Mouse (Mus musculus) hindbrain, embryonic 16.5 days (tissue): ENCODE data around the gene Spata45. TPM values are rescaled to one million over a fixed set of nuclear protein-coding genes. Genes with fewer than 3 reads are reported as not detected.

Experiments used
- ATAC-seq: fragments of 200-750 bp; cut with Nextera tagmentation; 2 replicates; pipeline ENCODE4 v1.8.0; 2017; ENCODE audit warnings: moderate TSS enrichment, moderate library complexity
- H3K27ac ChIP-seq: fragments of 300-500 bp; sonication (generic); 2 replicates; pipeline ENCODE4 v1.5.1; 2014; ENCODE audit warnings: low read depth, mild to moderate bottlenecking, control low read depth, low read length, moderate library complexity
- H3K27me3 ChIP-seq: fragments of 300-500 bp; sonication (generic); replicated peaks from 2 replicates; pipeline ENCODE4 v1.6.1; 2014; ENCODE audit warnings: low read length; ENCODE audit not compliant: control insufficient read depth, insufficient read depth
- H3K36me3 ChIP-seq: fragments of 300-500 bp; sonication (generic); 2 replicates; pipeline ENCODE4 v1.6.1; 2014; ENCODE audit warnings: mild to moderate bottlenecking, low read length, moderate library complexity, mixed read lengths; ENCODE audit not compliant: control insufficient read depth, insufficient read depth
- H3K4me1 ChIP-seq: fragments of 300-500 bp; sonication (generic); 2 replicates; pipeline ENCODE4 v1.6.1; 2014; ENCODE audit warnings: low read depth, low read length; ENCODE audit not compliant: control insufficient read depth, insufficient read depth
- H3K4me2 ChIP-seq: fragments of 300-500 bp; sonication (generic); 2 replicates; pipeline ENCODE4 v1.6.1; 2014; ENCODE audit warnings: mild to moderate bottlenecking, low read length, control low read depth, moderate library complexity
- H3K4me3 ChIP-seq: fragments of 300-500 bp; sonication (generic); 2 replicates; pipeline ENCODE4 v1.5.1; 2014; ENCODE audit warnings: mild to moderate bottlenecking, low read length, control low read depth, moderate library complexity
- H3K9ac ChIP-seq: fragments of 300-500 bp; sonication (generic); 2 replicates; pipeline ENCODE4 v1.6.1; 2014; ENCODE audit warnings: low read depth, mild to moderate bottlenecking, control low read depth, low read length, moderate library complexity
- H3K9me3 ChIP-seq: fragments of 300-500 bp; sonication (generic); 2 replicates; pipeline ENCODE4 v1.6.1; 2014; ENCODE audit warnings: mild to moderate bottlenecking, low read length, moderate library complexity; ENCODE audit not compliant: control insufficient read depth
- whole genome bisulfite sequencing: fragments of 180-500 bp; shearing (Covaris S2); extraction: QIAGEN DNeasy Blood & Tissue Kit; methylation state at CpG from one replicate; pipeline ENCODE4 v1.1.7; 2014; 5-methylcytosine and 5-hydroxymethylcytosine counted together
- polyA plus RNA-seq: library from polyadenylated mRNA; unstranded; fragments of >200 nt; fragmentation: Nextera tagmentation; extraction: Ambion mirVana; gene quantifications from 2 replicates; pipeline ENCODE4 v1.2.1, GENCODE M21; 2015

The Spata45 gene
- polyA plus RNA-seq: not detected in 2 replicates

DNA sequence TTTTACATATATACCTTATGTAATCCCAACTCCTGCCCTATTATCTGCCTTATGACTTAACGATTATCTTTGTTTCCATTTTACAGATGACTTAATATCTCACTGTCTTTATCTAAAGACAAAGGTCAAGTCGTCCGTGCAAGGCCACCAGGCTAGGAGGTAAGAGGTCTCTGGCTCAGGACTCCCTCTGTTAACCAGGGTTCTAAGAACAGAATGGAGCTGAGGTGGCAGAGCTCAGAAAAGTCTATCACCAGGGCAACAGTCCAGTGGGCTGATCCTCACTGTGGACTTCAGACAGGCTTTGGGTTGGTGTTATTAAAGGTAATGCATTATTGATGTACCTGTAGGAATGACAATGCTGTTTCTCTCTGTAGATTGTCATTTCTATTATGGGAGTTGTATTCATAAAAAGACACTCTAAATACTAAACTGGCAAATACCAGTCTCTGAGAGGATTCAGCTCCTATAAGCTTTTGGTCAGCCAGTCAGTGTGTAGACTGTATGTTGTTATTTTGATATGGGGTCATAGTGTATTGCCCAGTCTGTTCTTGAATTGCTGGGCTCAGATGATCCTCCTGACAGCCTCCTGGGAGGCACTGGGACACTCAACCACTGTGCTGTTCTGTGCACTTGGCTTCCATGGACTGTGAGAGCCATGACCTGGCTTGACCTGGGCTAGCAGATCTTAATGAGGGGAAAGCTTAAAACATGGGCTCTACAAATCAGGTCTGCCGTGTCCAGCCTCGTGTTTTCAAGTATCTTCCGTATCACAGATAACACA lies at the start of gene Spata45:
Gene Spata45 (plus strand): TSS at position 86 of the 781 bp plus-strand sequence.
- WGBS: 83% methylated on average over 6 of the region's 6 CpGs

GRCm38 (mm10) chr1:190989437-190990082 lies 46.9 kb upstream of the Spata45 start:
- no peak overlapping the region for H3K4me2 ChIP-seq
- H3K9me3 ChIP-seq: no peaks in the 10 kb centered on the region
- H3K27ac ChIP-seq: no peak overlapping the region
- no peaks in the 10 kb centered on the region for H3K36me3 ChIP-seq
- no peak for ATAC-seq
- 80% methylated on average over 9 of the region's 9 CpGs for WGBS
- H3K9ac ChIP-seq: no peak overlapping the region
- H3K4me3 ChIP-seq: no peak overlapping the region
- H3K27me3 ChIP-seq: no peaks in the 10 kb centered on the region
- H3K4me1 ChIP-seq: no peaks in the 10 kb centered on the region

More for the DNA sequence above, at the start of gene Spata45:
- H3K36me3 ChIP-seq: no peaks in the 10 kb centered on the region
- no peaks in the 10 kb centered on the region for H3K4me1 ChIP-seq
- H3K9ac ChIP-seq: no peak within 1 kb of the TSS
- H3K4me3 ChIP-seq: no peak within 1 kb of the TSS
- no peak within 1 kb of the TSS for H3K27ac ChIP-seq
- H3K27me3 ChIP-seq: no peaks in the 10 kb centered on the region
- no peak within 1 kb of the TSS for H3K4me2 ChIP-seq
- ATAC-seq: no peak
- H3K9me3 ChIP-seq: no peaks in the 10 kb centered on the region

GRCm38 (mm10) chr1:190995548-190995947 lies 40.9 kb upstream of the Spata45 start:
- Histone ChIP-seq H3K9ac (no peak overlapping the region), H3K27me3 (no peaks in the 10 kb centered on the region), H3K4me3 (no peak overlapping the region), H3K4me2 (no peak overlapping the region), H3K4me1 (no peaks in the 10 kb centered on the region), H3K36me3 (no peaks in the 10 kb centered on the region), H3K9me3 (peaks cover 4% of the 10 kb centered on the region; the same call in 1 of the 2 replicates), H3K27ac (no peak overlapping the region)
- peak; percentile 73 for ATAC-seq
- 38% methylated on average over 7 of the region's 7 CpGs for WGBS

DNA sequence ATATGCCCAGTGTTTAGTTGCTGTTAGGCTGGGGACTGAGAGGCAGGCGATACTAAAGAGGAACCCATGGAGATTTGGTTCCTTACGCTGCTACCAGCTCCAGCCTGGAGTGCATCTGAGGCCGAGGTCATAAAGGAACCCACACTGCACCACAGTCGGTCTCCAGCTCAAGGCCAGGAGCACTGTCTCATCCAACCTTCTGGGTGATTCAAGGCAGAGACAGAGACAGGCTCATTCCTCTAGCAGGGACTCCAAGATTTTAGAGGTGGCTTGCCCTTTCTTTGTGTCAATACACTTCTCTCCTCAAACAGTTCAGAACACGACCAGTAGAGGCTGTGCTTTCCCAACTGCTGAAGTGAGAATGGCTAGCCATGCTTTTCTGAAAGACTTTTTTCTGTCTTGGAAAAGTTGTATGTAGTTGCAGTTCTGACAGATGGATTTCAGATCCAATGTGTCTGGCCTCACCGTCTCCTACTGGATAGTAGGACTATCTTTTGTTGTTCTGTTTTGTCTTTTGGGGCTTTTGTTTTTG lies 40.0 kb upstream of the Spata45 start:
- Histone ChIP-seq H3K27ac (no peak overlapping the region), H3K4me3 (no peak overlapping the region), H3K4me1 (no peaks in the 10 kb centered on the region), H3K9ac (no peak overlapping the region), H3K36me3 (no peaks in the 10 kb centered on the region), H3K27me3 (no peaks in the 10 kb centered on the region), H3K9me3 (peaks cover 4% of the 10 kb centered on the region; the same call in 1 of the 2 replicates), H3K4me2 (no peak overlapping the region)
- 72% methylated on average over 6 of the region's 6 CpGs for WGBS
- no peak for ATAC-seq

GRCm38 (mm10) chr1:190998027-190998426 lies 38.4 kb upstream of the Spata45 start:
- WGBS: 85% methylated on average over 1 of the region's 1 CpGs
- Histone ChIP-seq H3K27ac (no peak overlapping the region), H3K4me2 (no peak overlapping the region), H3K4me3 (no peak overlapping the region), H3K36me3 (no peaks in the 10 kb centered on the region), H3K27me3 (no peaks in the 10 kb centered on the region), H3K9me3 (peaks cover 4% of the 10 kb centered on the region; the same call in 1 of the 2 replicates), H3K4me1 (no peaks in the 10 kb centered on the region), H3K9ac (no peak overlapping the region)
- ATAC-seq: no peak

- Histone ChIP-seq H3K27ac (no peak overlapping the region), H3K36me3 (peaks cover 2% of the 10 kb centered on the region; the same call in 1 of the 2 replicates), H3K4me2 (no peak overlapping the region), H3K4me3 (no peak overlapping the region), H3K27me3 (no peaks in the 10 kb centered on the region), H3K9me3 (peaks cover 4% of the 10 kb centered on the region; the same call in 1 of the 2 replicates), H3K9ac (no peak overlapping the region), H3K4me1 (no peaks in the 10 kb centered on the region)
- no peak for ATAC-seq
- WGBS: 70% methylated on average over 3 of the region's 3 CpGs
Observed at GRCm38 (mm10) chr1:191000686-191001085, 35.8 kb upstream of the Spata45 start.

GRCm38 (mm10) chr1:191002201-191002600 lies 34.2 kb upstream of the Spata45 start:
- no peak for ATAC-seq
- H3K27me3 ChIP-seq: no peaks in the 10 kb centered on the region
- H3K9ac ChIP-seq: no peak overlapping the region
- no peak overlapping the region for H3K4me3 ChIP-seq
- no peak overlapping the region for H3K27ac ChIP-seq
- H3K9me3 ChIP-seq: peaks cover 4% of the 10 kb centered on the region; the same call in 1 of the 2 replicates
- WGBS: 62% methylated on average over 6 of the region's 6 CpGs
- H3K4me1 ChIP-seq: no peaks in the 10 kb centered on the region
- peaks cover 5% of the 10 kb centered on the region for H3K36me3 ChIP-seq
- no peak overlapping the region for H3K4me2 ChIP-seq

DNA sequence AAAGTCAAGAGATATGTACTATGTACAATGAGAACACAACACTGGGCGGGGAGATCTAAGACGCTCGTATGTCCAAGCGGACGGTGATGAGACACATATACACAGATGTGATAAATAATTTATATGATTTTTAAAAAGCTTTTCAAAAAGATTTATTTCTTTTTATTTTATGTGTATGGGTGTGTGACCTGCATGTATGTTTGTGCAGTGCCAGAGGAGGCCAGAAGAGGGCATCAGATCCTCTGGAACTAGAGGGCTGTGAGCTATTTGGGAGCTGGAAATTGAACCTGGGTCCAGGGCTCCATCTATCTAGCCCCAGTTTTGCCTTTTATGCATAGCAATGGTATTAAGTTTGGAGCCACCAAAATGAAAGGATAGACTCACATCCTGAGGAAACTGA lies 27.7 kb upstream of the Spata45 start:
- H3K4me2 ChIP-seq: no peak overlapping the region
- no peak overlapping the region for H3K9ac ChIP-seq
- ATAC-seq: no peak
- H3K27ac ChIP-seq: no peak overlapping the region
- H3K9me3 ChIP-seq: no peaks in the 10 kb centered on the region
- 97% methylated on average over 5 of the region's 5 CpGs for WGBS
- peaks cover 41% of the 10 kb centered on the region for H3K36me3 ChIP-seq
- no peak overlapping the region for H3K4me3 ChIP-seq
- no peaks in the 10 kb centered on the region for H3K27me3 ChIP-seq
- no peaks in the 10 kb centered on the region for H3K4me1 ChIP-seq

- no peaks in the 10 kb centered on the region for H3K9me3 ChIP-seq
- H3K27ac ChIP-seq: no peak overlapping the region
- no peaks in the 10 kb centered on the region for H3K4me1 ChIP-seq
- no peak overlapping the region for H3K9ac ChIP-seq
- H3K4me2 ChIP-seq: no peak overlapping the region
- H3K27me3 ChIP-seq: no peaks in the 10 kb centered on the region
- no peak overlapping the region for H3K4me3 ChIP-seq
- 93% methylated on average over 3 of the region's 3 CpGs for WGBS
- ATAC-seq: no peak
- peaks cover 30% of the 10 kb centered on the region for H3K36me3 ChIP-seq
Observed at GRCm38 (mm10) chr1:191014271-191014670, 22.2 kb upstream of the Spata45 start.
